Mouse (Mus musculus): ENCODE measurements around the gene Yif1b.
A peak's percentile ranks its signal among the peaks of the same experiment; 100 is the strongest.
"Not testable (repeated sequence)": the region's sequence is repeated elsewhere in the genome, so short reads cannot be mapped to it uniquely, and the experiment has no call there.

Yif1b gene

DNA sequence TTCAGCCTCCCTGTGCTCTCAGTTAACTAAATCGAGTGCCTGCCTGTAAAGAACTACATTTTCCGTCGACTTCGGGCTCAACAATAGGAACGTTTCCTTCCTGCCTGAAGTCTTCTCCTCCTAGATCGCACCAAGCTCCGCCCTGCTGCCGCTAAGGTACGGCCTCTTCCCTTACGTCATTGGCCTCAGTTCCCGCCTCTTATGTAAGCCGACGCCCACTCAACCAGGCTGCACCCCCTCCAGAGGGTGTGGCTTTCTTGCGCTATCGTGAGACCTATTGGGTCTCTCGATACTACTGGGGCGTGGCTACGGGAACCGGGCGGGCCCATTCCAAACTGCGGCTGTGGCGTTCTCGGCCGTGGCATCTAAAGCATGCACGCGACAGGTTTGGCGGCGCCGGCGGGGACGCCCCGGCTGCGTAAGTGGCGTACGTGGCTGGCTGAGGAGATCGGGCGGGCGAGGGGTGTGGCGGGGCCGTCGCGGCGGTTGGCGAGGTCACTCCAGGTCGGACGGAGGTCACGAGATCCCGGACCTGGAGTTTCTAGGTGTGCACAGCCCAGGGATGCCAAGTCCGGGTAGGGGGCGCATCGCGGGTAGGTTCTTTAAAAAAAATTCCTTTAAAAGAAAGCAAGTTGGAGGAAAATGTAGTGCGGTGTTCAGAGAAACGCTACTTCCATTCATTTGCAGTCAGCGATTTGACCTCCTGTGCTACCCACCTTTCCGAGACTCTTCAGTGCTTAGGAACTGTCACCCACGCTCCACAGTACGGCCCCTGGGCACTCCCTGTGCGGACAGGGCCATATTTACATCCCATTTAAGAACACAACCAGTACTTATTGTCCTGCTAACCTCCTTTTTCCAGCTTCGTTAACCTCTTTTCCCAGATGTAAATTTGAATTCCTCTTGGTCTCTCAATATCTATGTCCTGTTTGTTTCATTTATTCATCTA, at the start of gene Yif1b:
Gene Yif1b (plus strand): TSS at position 311 of the 949 bp plus-strand sequence.
- DNase-seq (ENCODE audit: low spot score in 2 of 2) = peak; percentile 96 to 97

DNA sequence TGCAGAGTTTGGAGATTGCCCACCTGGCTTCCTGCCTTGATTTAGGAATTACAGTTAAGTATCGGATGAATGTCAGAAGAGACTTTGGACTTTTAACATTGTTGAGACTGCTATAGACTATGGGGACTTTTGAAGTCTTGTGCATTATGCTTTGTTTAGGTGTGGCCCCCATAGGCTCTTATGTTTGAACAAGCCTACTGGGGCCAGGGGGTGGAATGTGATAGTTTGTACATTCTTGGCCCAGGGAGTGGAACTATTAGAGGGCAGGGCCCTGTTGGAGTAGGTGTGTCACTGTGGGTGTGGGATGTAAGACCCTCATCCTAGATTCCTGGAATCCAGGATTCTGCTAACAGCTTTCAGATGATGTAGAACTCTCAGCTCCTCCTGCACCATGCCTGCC, 43.9 kb upstream of the Yif1b start:
- DNase-seq (ENCODE audit: low spot score in 2 of 2) = not testable (repeated sequence)

DNA sequence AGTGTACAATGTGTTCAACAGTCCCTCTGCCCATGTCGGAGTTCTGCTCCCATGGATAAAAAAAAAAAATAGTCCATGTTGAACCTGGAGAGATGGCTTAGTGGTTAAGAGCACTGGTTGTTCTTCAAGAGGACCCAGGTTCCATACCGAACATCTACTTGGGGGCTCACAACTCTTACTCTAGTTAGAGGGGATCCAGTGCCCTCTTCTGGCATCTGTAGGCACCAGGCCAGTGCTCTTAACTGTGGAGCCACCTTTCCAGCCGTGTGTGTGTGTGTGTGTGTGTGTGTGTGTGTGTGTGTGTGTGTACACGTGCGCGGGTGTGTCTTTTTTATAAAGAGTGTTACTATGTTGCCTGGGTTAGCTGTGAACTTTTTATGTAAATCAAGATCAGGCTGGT, 35.6 kb upstream of the Yif1b start:
- DNase-seq (ENCODE audit: low spot score in 2 of 2) = no peak

DNA sequence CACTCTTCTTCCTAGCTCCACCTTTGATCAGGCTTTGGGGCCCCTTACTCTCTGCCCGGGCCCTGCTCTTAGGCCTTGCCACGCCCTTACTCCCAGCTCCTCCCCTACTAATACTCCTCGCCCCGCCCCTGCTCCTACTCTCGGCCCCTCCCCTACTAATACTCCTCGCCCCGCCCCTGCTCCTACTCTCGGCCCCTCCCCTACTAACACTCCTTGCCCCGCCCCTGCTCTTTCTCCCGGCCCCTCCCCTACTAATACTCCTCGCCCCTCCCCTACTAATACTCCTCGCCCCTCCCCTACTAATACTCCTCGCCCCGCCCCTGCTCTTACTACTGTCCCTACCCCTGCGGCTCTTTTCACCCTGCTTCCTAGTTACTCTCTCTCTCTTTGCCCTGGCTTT, 27.1 kb upstream of the Yif1b start:
- DNase-seq (ENCODE audit: low spot score in 2 of 2) = not testable (repeated sequence)

DNA sequence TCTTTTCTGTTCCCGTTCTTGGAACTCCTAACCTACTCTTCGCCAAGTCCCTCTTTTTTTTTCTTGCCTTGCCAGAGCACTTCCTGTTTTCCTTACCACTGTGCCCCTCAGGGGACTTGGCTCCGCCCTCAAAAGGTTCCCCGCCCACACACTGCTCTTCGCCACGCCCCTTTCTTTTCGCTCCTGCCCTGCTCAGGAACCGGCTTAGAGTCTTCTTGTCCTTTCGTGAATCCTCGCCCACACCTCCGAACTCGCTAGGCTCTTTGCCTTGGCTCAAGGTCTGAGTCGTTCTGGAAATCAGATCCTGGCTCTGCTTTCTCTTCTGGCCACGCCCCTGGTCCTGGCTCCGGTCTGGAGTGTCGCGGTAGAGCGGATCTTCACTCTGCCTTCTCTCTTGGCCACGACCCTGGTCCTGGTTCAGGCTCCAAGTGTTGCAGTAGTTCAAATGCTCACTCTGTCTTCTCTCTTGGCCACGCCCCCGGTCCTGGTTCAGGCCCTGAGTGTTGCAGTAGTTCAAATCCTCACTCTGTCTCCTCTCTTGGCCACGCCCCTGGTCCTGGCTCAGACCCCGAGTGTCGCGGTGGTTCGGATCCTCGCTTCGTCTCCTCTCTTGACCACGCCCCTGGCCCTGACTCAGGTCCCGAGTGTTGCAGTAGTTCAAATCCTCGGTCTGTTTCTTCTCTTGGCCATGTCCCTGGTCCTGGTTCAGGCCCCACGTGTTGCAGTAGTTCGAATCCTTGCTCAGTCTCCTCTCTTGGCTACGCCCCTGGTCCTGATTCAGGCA, 26.5 kb upstream of the Yif1b start:
- DNase-seq (ENCODE audit: low spot score in 2 of 2) = peak; percentile 72 to 75

DNA sequence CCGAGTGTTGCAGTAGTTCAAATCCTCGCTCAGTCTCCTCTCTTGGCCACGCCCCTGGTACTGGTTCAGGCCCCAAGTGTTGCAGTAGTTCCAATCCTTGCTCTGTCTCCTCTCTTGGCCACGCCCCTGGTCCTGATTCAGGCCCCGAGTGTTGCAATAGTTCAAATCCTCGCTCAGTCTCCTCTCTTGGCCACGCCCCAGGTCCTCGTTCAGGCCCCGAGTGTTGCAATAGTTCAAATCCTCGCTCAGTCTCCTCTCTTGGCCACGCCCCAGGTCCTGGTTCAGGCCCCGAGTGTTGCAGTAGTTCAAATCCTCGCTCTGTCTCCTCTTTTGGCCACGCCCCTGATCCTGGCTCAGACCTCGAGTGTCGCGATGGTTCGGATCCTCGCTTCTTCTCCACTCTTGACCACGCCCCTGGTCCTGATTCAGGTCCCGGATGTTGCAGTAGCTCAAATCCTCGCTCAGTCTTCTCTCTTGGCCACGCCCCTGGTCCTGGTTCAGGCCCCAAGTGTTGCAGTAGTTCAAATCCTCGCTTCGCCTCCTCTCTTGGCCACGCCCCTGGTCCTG, 25.8 kb upstream of the Yif1b start:
- DNase-seq (ENCODE audit: low spot score in 2 of 2) = no peak

DNA sequence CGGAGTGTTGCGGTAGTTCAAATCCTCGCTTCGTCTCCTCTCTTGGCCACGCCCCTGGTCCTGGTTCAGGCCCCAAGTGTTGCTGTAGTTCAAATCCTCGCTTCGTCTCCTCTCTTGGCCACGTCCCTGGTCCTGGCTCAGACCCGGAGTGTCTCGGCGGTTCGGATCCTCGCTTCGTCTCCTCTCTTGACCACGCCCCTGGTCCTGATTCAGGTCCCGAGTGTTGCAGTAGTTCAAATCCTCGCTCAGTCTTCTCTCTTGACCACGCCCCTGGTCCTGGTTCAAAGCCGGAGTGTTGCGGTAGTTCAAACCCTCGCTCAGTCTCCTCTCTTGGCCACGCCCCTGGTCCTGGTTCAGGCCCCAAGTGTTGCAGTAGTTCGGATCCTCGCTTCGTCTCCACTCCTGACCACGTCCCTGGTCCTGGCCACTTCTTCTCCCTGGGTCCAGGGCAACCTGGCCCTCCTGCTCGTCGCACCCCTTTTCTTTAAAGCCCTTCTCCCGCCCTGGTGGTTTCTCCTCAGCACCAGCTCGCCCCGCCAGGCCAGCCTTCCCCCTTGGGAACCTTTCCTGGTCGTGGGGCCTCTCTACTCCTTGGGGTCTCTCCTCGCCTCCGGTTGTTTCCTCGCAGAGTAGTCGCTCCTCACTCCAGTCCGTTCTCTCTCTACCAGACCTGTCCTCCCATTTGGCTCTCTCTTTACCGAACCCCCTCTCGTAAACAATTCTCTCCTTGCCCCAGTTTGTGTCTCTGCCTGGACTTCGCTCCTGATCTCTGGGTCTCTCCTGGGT, 25.2 kb upstream of the Yif1b start:
- not testable (repeated sequence) for DNase-seq (ENCODE audit: low spot score in 2 of 2)

DNA sequence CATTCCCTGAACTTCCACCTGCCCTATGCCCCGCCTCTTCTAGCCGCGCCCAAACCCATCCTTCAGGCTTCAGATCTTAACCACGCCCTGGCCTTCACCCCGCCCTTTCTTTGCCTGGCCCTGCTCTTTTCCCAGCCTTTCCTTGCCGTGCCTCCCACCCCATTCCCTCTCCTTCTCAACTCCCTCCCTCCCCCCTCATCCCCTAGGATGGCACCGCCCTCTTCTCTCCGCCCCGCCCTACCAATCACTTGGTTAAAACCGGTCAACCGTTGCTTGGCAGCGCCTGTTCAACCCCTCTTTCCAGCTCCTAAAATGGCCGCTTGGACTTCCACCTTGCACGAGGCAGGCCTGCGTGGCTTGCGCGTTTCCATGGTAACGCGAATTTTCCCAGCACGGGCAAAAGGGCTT, 24.4 kb upstream of the Yif1b start, which contains the start of gene Catsperg1:
Gene Catsperg1 (minus strand): TSS at position 361 of the 408 bp plus-strand sequence.
- no peak for DNase-seq (ENCODE audit: low spot score in 2 of 2)

DNA sequence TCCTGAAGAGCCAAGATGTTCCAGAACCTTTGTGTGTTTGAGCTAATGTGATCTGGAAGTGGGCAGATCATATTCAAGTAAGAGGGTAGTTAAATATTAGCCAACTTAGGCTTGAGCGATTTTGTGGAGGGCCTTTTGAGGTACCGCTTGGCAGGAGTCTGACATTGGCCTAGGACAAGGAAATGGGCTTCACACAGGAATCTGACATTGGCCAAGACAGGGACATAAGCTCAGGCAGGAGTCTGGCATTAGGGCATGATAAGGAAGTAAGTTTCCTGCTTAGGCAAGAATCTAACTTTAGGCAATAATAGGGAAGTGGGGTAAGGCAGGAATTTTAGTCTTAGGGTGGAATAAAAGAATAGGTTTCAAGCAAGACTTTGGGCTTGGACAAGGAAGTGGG, 23.9 kb upstream of the Yif1b start:
- DNase-seq (ENCODE audit: low spot score in 2 of 2) = no peak

DNA sequence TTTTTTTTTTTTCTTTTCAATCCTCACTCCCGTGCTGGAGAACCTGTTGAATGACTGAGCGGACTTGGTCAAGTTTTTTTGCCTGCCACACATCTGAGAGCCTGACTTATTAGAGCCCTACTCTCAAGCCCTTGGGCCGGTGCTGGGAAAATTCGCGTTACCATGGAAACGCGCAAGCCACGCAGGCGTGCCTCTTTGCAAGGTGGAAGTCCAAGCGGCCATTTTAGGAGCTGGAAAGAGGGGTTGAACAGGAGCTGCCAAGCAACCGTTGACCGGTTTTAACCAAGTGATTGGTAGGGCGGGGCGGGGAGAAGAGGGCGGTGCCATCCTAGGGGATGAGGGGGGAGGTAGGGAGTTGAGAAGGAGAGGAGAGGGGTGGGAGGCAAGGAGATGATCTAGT, 23.3 kb upstream of the Yif1b start:
- DNase-seq (ENCODE audit: low spot score in 2 of 2) = no peak

DNA sequence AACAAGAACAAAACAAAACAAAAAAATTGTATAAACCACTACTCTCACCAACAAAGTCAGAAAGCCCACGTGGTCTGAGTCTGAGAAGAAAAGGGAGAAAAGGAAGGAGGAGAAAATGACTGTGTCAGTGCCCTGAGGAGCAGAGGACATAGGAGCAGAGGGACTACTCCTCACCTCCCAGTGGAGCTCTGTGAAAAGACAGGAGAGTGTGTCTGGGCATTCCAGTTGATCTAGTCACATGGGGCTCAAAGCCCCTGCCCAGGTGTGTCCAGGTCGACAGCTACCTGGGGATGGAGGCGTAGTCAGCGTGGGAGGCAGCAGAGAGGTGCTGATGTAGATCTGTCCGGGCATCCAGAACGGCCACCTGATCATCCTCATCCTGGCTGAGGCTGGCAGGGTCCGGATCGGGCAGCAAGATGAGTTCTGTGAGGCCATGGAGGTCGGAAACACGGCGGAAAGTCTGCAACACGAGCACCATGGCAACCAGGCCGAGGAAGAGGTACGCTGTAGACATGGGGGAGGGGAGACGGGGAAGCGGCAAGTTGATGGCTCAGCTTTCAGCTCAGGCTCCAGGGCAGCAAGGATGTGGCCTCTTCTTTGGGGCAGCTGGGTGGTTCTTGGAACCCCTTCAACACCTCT, 13.3 kb upstream of the Yif1b start:
- DNase-seq (ENCODE audit: low spot score in 2 of 2) = peak in 1 of 2 experiments; percentile 36

DNA sequence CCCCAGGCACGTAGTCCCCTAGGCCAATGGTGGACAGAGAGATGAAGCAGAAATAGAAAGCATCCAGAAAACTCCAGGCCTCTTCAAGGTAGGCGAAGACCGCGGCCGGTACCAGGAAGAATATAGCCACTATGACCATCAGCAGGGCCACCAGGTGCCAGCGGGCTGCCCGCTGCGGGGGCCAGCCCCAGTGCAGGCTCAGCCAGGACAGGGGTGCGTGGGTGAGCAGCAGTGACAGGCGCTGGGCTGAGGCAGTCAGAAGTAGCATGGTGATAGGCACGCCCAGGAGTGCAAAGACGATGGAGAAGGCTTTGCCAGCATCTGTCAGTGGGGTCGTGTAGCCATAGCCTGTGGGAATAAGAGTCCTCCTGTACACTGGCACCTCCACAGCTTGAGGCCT, 12.6 kb upstream of the Yif1b start:
- DNase-seq (ENCODE audit: low spot score in 2 of 2) = no peak

DNA sequence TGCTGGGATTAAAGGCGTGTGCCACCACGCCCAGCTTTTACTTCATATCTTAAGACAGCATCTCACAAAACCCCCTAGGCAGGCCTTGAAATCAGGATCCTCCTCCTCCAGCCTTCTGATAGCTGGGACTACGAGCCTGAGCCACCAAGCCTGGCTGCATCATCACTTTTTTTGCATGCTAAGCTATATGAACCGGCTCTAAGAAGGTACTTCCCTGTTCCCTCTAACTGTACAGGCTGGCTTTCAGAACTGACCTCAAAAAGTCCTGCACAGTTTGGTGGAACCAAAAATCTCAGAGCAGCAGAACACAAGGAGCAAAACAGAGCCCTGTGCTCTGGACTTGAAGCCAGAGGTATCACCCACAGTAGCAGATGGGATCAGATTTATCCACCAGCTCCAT, 9.9 kb upstream of the Yif1b start:
- no peak for DNase-seq (ENCODE audit: low spot score in 2 of 2)

DNA sequence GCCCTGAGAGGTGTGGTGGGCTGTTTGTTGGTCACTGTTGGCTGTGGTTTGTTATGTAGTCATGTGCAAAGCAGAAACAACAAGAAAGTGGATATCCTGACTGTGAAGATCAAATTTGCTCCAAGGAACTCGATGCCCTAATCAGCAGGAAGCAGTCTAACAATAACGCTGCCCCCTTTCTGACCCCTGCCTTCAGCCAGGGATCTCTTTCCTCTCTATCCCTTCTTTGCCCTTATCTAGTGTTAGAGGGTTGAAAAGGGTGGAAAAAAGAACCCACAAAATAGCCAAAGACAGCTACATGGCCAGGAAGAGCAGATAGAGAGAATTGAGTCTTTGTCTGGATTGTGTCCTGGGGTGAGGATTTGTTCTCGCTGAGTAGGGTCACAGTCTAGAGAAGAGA, 7.6 kb upstream of the Yif1b start:
- DNase-seq (ENCODE audit: low spot score in 2 of 2) = no peak

DNA sequence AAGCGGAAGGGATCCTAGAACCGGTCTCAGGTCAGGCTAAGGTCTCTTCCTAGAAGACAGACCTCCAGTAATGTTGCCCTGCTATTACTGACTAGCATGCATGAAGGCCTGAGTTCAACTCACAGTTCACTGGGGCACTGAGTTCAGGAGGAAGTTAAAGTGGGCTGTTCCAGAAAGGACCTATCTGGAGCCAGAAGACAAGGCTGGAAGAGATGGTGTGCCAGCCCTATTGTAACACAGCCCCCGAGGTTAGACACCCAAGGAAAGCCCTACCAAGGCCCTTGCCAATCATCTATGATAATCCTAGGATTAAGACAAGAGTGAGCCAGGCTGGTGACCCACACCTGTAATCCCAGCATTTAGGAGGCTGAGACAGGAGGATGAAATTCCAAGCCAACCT, 6.6 kb upstream of the Yif1b start:
- DNase-seq (ENCODE audit: low spot score in 2 of 2) = no peak

DNA sequence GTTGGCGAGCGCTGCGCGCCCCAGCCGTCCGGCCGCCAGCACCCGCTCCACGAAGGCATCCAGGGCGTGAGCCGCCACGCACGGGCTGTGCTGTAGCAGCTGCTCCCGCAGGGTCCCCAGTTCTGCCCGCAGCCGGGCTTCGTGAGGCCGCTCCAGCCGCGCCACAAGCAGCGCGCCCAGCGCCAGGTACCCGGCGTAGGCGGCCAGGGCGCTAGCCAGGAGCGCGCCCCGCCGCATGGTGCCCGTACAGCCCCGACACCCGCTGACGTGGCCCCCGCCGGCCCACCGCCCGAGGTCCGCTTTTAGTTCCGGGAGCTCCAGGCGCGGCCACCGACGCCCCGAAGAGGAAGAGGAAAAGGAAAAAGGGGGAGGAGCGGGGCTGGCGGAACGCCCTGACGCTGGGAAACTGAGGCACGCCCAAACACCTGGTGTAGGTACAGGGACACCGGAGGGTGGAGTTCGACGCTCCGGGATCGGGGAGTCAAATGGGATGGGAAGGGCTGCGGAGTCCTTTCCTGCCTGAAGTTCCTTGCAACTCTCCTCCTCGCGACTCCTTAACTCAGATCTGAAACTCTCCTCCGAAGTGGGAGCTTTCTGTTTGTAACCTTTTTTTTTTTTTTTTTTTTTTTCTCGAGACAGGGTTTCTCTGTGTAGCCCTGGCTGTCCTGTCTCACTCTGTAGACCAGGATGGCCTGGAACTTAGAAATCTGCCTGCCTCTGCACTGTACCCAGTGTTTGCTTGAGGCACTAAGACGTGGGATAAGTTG, 5.7 kb upstream of the Yif1b start, which contains the start of gene Kcnk6:
Gene Kcnk6 (minus strand): TSS at position 269 of the 767 bp plus-strand sequence.
- DNase-seq (ENCODE audit: low spot score in 2 of 2) = peak in 1 of 2 experiments; percentile 35

DNA sequence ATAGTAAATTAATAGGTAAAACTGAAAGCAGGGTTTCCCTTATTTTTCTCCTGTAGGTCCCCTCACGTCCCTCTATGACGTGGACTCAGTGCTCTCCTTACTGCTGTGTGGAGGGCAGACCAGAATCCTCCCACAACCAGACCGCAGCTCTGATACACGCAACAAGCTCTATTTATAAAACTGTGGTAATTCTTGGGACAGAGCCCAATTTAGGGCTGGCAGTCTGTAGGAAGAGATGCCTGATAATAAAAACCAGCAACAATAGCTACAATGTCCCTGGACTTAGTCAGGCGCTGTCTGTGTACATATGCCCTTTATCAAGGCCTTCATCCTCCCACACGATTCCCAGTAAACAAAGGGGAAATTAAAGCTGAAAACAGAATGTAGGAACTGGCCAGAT, 4.4 kb upstream of the Yif1b start:
- DNase-seq (ENCODE audit: low spot score in 2 of 2) = no peak

DNA sequence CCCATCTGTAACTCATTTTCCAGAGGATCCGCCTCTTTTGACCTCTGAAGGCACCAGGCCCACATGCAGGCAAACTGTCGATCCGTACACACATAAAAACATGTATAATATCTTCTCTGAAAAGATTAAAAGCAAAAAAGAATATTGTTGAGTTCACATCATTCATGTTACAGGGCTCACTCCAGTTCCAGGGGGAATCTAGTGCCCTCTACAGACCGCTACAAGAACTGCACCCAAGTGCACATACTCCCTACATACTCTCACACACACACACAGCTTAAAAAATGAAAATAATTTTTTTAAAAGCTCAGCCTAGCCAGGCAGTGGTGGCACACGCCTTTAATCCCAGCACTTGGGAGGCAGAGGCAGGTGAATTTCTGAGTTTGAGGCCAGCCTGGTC, 3.5 kb upstream of the Yif1b start:
- no peak for DNase-seq (ENCODE audit: low spot score in 2 of 2)

DNA sequence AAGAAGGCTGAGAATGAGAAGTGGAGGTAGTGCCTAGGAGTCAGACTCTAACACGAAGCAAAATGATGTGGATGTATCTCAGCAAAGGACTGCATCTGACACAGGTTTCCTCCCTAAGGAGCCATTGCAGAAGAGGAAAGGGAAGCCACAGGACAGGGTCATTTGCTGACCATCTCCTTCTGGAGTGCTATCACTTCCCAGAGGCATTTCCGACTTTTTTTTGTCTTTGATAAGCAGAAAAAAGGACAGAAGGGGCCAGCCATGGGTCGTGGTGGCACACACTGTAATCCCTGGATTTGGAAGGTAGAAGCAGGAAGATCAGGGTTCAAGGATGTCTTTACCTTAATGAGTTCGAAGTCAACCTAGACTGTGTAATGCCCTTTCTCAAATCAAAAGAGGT, 1.5 kb upstream of the Yif1b start:
- DNase-seq (ENCODE audit: low spot score in 2 of 2) = no peak

DNA sequence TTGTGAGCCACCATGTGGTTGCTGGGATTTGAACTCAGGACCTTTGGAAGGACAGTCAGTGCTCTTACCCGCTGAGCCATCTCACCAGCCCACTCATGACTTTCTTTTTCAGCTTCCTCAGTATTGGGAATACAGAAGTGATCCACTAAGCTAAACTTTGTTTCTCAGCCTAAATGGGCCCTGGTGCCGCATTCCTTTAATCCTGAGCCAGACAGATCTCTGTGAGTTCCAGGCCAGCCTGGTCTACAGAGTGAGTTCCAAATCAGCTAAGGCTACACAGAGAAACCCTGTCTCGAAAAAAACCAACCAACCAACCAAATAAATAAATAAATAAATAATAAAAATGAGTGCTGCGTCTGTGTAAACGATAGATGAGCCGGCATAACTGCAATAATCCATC, 533 bp upstream of the Yif1b start:
- DNase-seq (ENCODE audit: low spot score in 2 of 2) = not testable (repeated sequence)

All from frontal cortex, postnatal 10 days (tissue).